Mouse (Mus musculus): ENCODE measurements at regions not wholly inside any gene's neighbourhood (a gene's known extent, or its start where the extent isn't known, plus 50 kb on each side); places are given as distances from the start of the nearest gene placed in this dataset.

GRCm38 (mm10) chr5:28784339-28784966, 317.4 kb upstream of the Shh start:
- TF ChIP-seq CTCF (IDR thresholded peaks at IDR 0.05; ENCODE audit: insufficient read depth, low read depth, low read length), result no peak
- TF ChIP-seq POLR2A (IDR thresholded peaks at IDR 0.05; ENCODE audit: insufficient read depth, low read depth, low read length), result no peak

Measured in olfactory bulb, adult 2 months (tissue).